Mouse (Mus musculus) MEL (cell line): ENCODE measurements around the gene Nf2.

Experiments
- CTCF ChIP-seq, 3 experiments: IDR thresholded peaks in 2 of 3; conservative IDR thresholded peaks in 1 of 3; 2 replicates each; pipeline ENCODE4 v1.5.1; 2011 to 2012; ENCODE audit warnings: low read length in 3 of 3, low read depth in 2 of 3, mild to moderate bottlenecking in 2 of 3, improper control_type of control experiment in 1 of 3, inconsistent platforms in 1 of 3, mixed read lengths in 1 of 3, moderate library complexity in 1 of 3; ENCODE audit not compliant: control insufficient read depth in 1 of 3, insufficient read depth in 1 of 3, poor library complexity in 1 of 3, severe bottlenecking in 1 of 3
- EP300 ChIP-seq, 2 experiments: IDR thresholded peaks; 2 replicates each; pipeline ENCODE4 v1.6.1; 2011; ENCODE audit warnings: improper control_type of control experiment in 2 of 2, low read length in 2 of 2, low read depth in 1 of 2, mild to moderate bottlenecking in 1 of 2
- GATA1 ChIP-seq: IDR thresholded peaks from 2 replicates; pipeline ENCODE4 v1.6.1; 2011; ENCODE audit warnings: low read depth, low read length, improper control_type of control experiment
- JUND ChIP-seq: IDR thresholded peaks from 2 replicates; pipeline ENCODE4 v1.6.1; 2011; ENCODE audit warnings: low read depth, mild to moderate bottlenecking, improper control_type of control experiment, low read length
- MAX ChIP-seq: IDR thresholded peaks from 2 replicates; pipeline ENCODE4 v1.6.1; 2011; ENCODE audit warnings: low read length, improper control_type of control experiment
- MEF2A ChIP-seq: IDR thresholded peaks from 2 replicates; pipeline ENCODE4 v1.6.1; 2014; ENCODE audit warnings: low read depth, mild to moderate bottlenecking, inconsistent platforms, low read length, improper control_type of control experiment; ENCODE audit not compliant: poor library complexity, insufficient replicate concordance, severe bottlenecking; ENCODE audit errors: extremely low read depth
- POLR2A ChIP-seq, 2 experiments: IDR thresholded peaks; 2 replicates each; pipeline ENCODE4 v1.6.1; 2011 to 2012; ENCODE audit warnings: low read length in 2 of 2, mild to moderate bottlenecking in 2 of 2, control low read depth in 1 of 2, improper control_type of control experiment in 1 of 2, low read depth in 1 of 2, moderate library complexity in 1 of 2; ENCODE audit not compliant: control insufficient read depth in 1 of 2, insufficient read depth in 1 of 2, poor library complexity in 1 of 2
- SMC3 ChIP-seq: IDR thresholded peaks from 2 replicates; pipeline ENCODE4 v1.6.1; 2011; ENCODE audit warnings: low read depth, low read length, improper control_type of control experiment
- UBTF ChIP-seq: IDR thresholded peaks from 2 replicates; pipeline ENCODE4 v1.6.1; 2012; ENCODE audit warnings: low read depth, mild to moderate bottlenecking, inconsistent platforms, low read length, improper control_type of control experiment, moderate library complexity, borderline replicate concordance; ENCODE audit not compliant: insufficient read depth
- ZC3H11A ChIP-seq: IDR thresholded peaks from 2 replicates; pipeline ENCODE4 v1.6.1; 2012; ENCODE audit warnings: low read depth, mild to moderate bottlenecking, inconsistent platforms, low read length, improper control_type of control experiment

DNA sequence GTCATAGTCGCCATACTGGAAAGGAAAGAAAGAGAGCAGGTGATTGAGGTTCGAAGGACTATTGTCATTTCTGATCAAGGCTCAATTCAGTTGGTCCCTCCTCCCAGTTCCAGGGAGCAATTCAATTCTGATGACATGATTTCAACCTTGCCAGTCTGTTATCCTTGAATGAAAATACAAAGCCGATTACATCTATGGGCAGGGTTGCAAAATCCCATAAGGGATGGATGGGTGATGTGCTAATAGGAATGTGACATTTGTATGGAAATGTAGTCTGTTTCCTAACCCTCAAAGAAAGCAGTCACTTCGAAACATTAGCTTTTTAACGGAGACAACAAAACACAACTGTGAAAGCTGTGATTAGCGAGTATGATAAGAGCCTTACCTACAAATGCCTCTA, 41.0 kb downstream of the Nf2 start:
- TF ChIP-seq ZC3H11A (no peak), POLR2A (IDR thresholded peaks at IDR 0.05; ENCODE audit: control insufficient read depth in 1 of 2, insufficient read depth in 1 of 2, low read depth in 1 of 2, low read length in 2 of 2, poor library complexity in 1 of 2) (no peak), EP300 (IDR thresholded peaks at IDR 0.05; ENCODE audit: low read depth in 1 of 2, low read length in 2 of 2) (no peak), JUND (no peak), GATA1 (0 out of 2 replicates have a peak, but pooled peaks have one; percentile 6), UBTF (no peak), MEF2A (no peak), MAX (no peak), CTCF (IDR thresholded peaks at IDR 0.05 in 2 of 3, conservative IDR thresholded peaks at IDR 0.05 in 1 of 3; ENCODE audit: control insufficient read depth in 1 of 3, insufficient read depth in 1 of 3, low read depth in 2 of 3, low read length in 3 of 3, poor library complexity in 1 of 3, severe bottlenecking in 1 of 3) (no peak), SMC3 (no peak)
